In the genomic region with DNA sequence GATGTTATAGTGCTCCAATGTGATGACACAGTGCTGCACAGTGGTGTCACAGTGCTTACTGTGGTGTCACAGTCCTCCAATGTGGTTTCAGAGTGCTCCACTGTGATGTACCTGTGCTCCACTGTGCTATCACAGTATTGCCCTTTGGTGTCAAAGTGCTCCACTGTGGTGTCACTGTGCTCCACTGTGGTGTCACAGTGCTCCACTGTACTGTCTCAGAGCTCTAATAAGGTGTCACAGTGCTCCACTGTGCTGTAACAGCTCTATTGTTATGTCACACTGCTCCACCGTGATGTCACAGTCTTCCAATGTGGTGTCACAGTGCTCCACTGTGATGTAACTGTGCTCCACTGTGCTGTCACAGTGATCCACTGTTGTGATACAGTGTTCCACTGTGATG, we compare ENCODE assay signal across 9 mouse cellular contexts.
DNase-seq lines count a peak whose midpoint lies in the region; ATAC-seq and TF ChIP-seq lines count a peak whose summit lies in the region.
"Had no signal": no experiment of that assay in that cellular context is flagged by ENCODE, and none has a peak within 500 bp of the region (broad histone marks: within the 10 kb centered on the region; RNA-seq: fewer than 3 reads in every experiment).

No protein-coding gene starts in this region.

- no peaks in the 10 kb centered on the region for H3K36me3 ChIP-seq in intestine, embryonic 14.5 days (ENCODE audit: control insufficient read depth, insufficient read depth, low read length)
- no peaks in the 10 kb centered on the region for H3K36me3 ChIP-seq in intestine, postnatal 0 days (ENCODE audit: control insufficient read depth, insufficient read depth)
- H3K36me3 ChIP-seq in embryonic facial prominence, embryonic 14.5 days (ENCODE audit: control insufficient read depth, insufficient read depth, low read length) = no peaks in the 10 kb centered on the region
- no peaks in the 10 kb centered on the region for H3K36me3 ChIP-seq in intestine, embryonic 15.5 days
- H3K36me3 ChIP-seq in midbrain, embryonic 12.5 days = no peaks in the 10 kb centered on the region

- H3K4me1 ChIP-seq in intestine, embryonic 14.5 days (replicated peaks; ENCODE audit: control insufficient read depth, insufficient read depth, low read length) = no peaks in the 10 kb centered on the region
- H3K4me1 ChIP-seq in intestine, postnatal 0 days (replicated peaks; ENCODE audit: control insufficient read depth, insufficient read depth, low read length) = no peaks in the 10 kb centered on the region
- no peaks in the 10 kb centered on the region for H3K4me1 ChIP-seq in embryonic facial prominence, embryonic 14.5 days (ENCODE audit: control insufficient read depth, insufficient read depth, low read length)
- H3K4me1 ChIP-seq in intestine, embryonic 15.5 days (replicated peaks) = no peaks in the 10 kb centered on the region
- no peaks in the 10 kb centered on the region for H3K4me1 ChIP-seq in midbrain, embryonic 12.5 days

- 90% methylated on average over 1 of the region's 1 CpGs for WGBS in intestine, embryonic 14.5 days
- 88% methylated on average over 1 of the region's 1 CpGs for WGBS in intestine, postnatal 0 days
- WGBS in embryonic facial prominence, embryonic 14.5 days = 88% methylated on average over 1 of the region's 1 CpGs
- 80% methylated on average over 1 of the region's 1 CpGs for WGBS in intestine, embryonic 15.5 days
- WGBS in midbrain, embryonic 12.5 days = 88% methylated on average over 1 of the region's 1 CpGs

- no peak overlapping the region for H3K27ac ChIP-seq in intestine, embryonic 14.5 days (ENCODE audit: low read depth)
- H3K27ac ChIP-seq in intestine, postnatal 0 days (ENCODE audit: low read depth, low read length) = no peak overlapping the region
- H3K27ac ChIP-seq in embryonic facial prominence, embryonic 14.5 days (replicated peaks; ENCODE audit: low read depth, low read length) = no peak overlapping the region
- H3K27ac ChIP-seq in intestine, embryonic 15.5 days = no peak overlapping the region
- no peak overlapping the region for H3K27ac ChIP-seq in midbrain, embryonic 12.5 days (replicated peaks)

- ATAC-seq in intestine, embryonic 14.5 days (replicated peaks; ENCODE audit: low FRiP score, low TSS enrichment, low read depth) = 0 out of 2 replicates have a peak, but pooled peaks have one; percentile 56
- ATAC-seq in intestine, postnatal 0 days = no peak
- ATAC-seq in embryonic facial prominence, embryonic 14.5 days (ENCODE audit: low read depth) = peak; percentile 66; the same call in 1 of the 2 replicates
- peak; percentile 75; the same call in 1 of the 2 replicates for ATAC-seq in intestine, embryonic 15.5 days
- ATAC-seq in midbrain, embryonic 12.5 days (ENCODE audit: low FRiP score, low read depth) = peak; percentile 61; the same call in 1 of the 2 replicates

- peak; percentile 42 for DNase-seq in intestine, embryonic 14.5 days (ENCODE audit: low spot score)
- DNase-seq in embryonic facial prominence, embryonic 14.5 days (ENCODE audit: low spot score) = no peak
- no peak for DNase-seq in cerebellum, postnatal 25 days
- no peak for DNase-seq in layer of hippocampus, adult 11-12 months (ENCODE audit: low spot score)
- DNase-seq in right cerebral cortex, adult 18-20 months = no peak
- DNase-seq: kidney, postnatal 25 days had no signal

- H3K4me2 ChIP-seq in intestine, embryonic 14.5 days (ENCODE audit: low read length) = no peak overlapping the region
- H3K4me2 ChIP-seq in intestine, postnatal 0 days (replicated peaks; ENCODE audit: low read depth) = no peak overlapping the region
- no peak overlapping the region for H3K4me2 ChIP-seq in embryonic facial prominence, embryonic 14.5 days (ENCODE audit: low read depth, low read length)
- H3K4me2 ChIP-seq in intestine, embryonic 15.5 days (replicated peaks) = no peak overlapping the region
- H3K4me2 ChIP-seq in midbrain, embryonic 12.5 days (replicated peaks) = no peak overlapping the region

- no peaks in the 10 kb centered on the region for H3K27me3 ChIP-seq in intestine, embryonic 14.5 days (replicated peaks; ENCODE audit: control insufficient read depth, insufficient read depth, low read length)
- H3K27me3 ChIP-seq in intestine, postnatal 0 days (replicated peaks; ENCODE audit: control insufficient read depth, insufficient read depth, low read length) = no peaks in the 10 kb centered on the region
- no peaks in the 10 kb centered on the region for H3K27me3 ChIP-seq in embryonic facial prominence, embryonic 14.5 days (replicated peaks; ENCODE audit: control insufficient read depth, insufficient read depth, low read length)
- no peaks in the 10 kb centered on the region for H3K27me3 ChIP-seq in intestine, embryonic 15.5 days (replicated peaks)
- H3K27me3 ChIP-seq in midbrain, embryonic 12.5 days = no peaks in the 10 kb centered on the region

- peaks cover 8% of the 10 kb centered on the region; the same call in 1 of the 2 replicates for H3K9me3 ChIP-seq in intestine, embryonic 14.5 days (ENCODE audit: control insufficient read depth, low read length)
- no peaks in the 10 kb centered on the region for H3K9me3 ChIP-seq in intestine, postnatal 0 days (ENCODE audit: control insufficient read depth)
- H3K9me3 ChIP-seq in embryonic facial prominence, embryonic 14.5 days (ENCODE audit: control insufficient read depth, low read length) = peaks cover 28% of the 10 kb centered on the region; the same call in 1 of the 2 replicates
- 0 out of 2 replicates have a peak, but pooled peaks cover 3% of the 10 kb centered on the region for H3K9me3 ChIP-seq in intestine, embryonic 15.5 days
- H3K9me3 ChIP-seq in midbrain, embryonic 12.5 days = peaks cover 81% of the 10 kb centered on the region

- H3K9ac ChIP-seq in intestine, embryonic 14.5 days (ENCODE audit: low read length) = no peak overlapping the region
- H3K9ac ChIP-seq in intestine, postnatal 0 days (ENCODE audit: low read depth, low read length) = no peak overlapping the region
- no peak overlapping the region for H3K9ac ChIP-seq in embryonic facial prominence, embryonic 14.5 days (ENCODE audit: low read depth, low read length)
- H3K9ac ChIP-seq in intestine, embryonic 15.5 days = no peak overlapping the region
- H3K9ac ChIP-seq in midbrain, embryonic 12.5 days (replicated peaks) = no peak overlapping the region

- no peak for TF ChIP-seq CTCF in intestine, postnatal 0 days (IDR thresholded peaks at IDR 0.05; ENCODE audit: low read depth)

- H3K4me3 ChIP-seq in intestine, embryonic 14.5 days (ENCODE audit: low read depth, low read length) = no peak overlapping the region
- no peak overlapping the region for H3K4me3 ChIP-seq in intestine, postnatal 0 days (ENCODE audit: low read depth, low read length)
- H3K4me3 ChIP-seq in embryonic facial prominence, embryonic 14.5 days (ENCODE audit: low read depth, low read length) = no peak overlapping the region
- no peak overlapping the region for H3K4me3 ChIP-seq in intestine, embryonic 15.5 days (replicated peaks)
- no peak overlapping the region for H3K4me3 ChIP-seq in midbrain, embryonic 12.5 days
